Mouse (Mus musculus): ENCODE results near the gene BC005537. TPM values are rescaled to one million over a fixed set of nuclear protein-coding genes. Genes with fewer than 3 reads are reported as not detected.
A peak's percentile ranks its signal among the peaks of the same experiment; 100 is the strongest.

Gene BC005537
- polyA plus RNA-seq, 1 experiment from 2014 or later: 10.6 TPM

DNA sequence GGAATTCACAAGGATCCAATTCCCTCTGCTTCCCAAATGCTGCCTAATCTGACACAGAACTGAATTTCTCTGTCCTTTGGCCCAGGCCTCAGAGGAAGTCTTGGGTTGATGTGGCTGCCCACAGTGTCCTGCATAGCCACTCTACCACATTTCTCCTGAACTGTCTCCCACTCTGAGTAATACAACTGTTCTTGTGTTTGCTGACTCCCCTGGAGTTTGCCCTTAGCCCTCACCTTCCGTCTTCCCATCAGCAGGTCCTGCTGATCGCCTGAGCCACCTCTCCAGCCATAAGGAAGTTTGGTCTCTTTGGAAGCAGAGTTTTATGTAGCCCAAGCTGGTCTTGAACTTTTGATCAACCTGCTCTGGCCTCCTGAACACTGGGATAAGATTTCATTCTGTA lies 50.5 kb downstream of the BC005537 start:
- no peak overlapping the region for H3K9ac ChIP-seq (replicated peaks)
- no peak for TF ChIP-seq EP300 (IDR thresholded peaks at IDR 0.05; ENCODE audit: low read depth)
- no peak for TF ChIP-seq CTCF (IDR thresholded peaks at IDR 0.05; ENCODE audit: low read depth)
- no peaks in the 10 kb centered on the region for H3K36me3 ChIP-seq (replicated peaks; ENCODE audit: insufficient read depth, low read length)
- no peak overlapping the region for H3K4me3 ChIP-seq (ENCODE audit: low read depth, low read length)
- WGBS (ENCODE audit: insufficient replicate concordance): 79% methylated on average over 2 of the region's 2 CpGs
- no peak overlapping the region for H3K27ac ChIP-seq (ENCODE audit: low read depth)
- H3K9me3 ChIP-seq (ENCODE audit: low read length): no peaks in the 10 kb centered on the region
- ATAC-seq (no peak), DNase-seq (no peak)
- no peaks in the 10 kb centered on the region for H3K4me1 ChIP-seq (ENCODE audit: insufficient read depth)
- H3K4me2 ChIP-seq (ENCODE audit: low read depth, low read length): no peak overlapping the region
- no peaks in the 10 kb centered on the region for H3K27me3 ChIP-seq (ENCODE audit: insufficient read depth, low read length)

DNA sequence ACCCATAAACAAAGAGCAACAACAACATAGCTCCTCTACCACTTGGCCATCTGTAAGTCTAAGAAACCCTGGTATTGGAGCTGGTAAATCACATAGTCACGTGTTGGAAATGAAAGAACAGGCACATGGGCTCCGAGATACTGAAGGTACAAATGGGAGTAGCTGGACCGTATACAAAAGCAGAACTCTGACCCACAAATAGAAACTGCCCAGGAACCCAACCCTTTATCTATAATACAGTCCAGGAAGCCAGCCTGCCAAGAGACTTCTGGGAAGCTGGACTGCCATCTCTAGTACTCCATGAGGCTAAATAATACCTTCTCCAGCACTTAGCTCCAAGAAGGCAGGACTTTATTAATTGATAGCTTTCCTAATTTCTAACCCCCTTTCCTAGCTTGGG lies 51.1 kb downstream of the BC005537 start:
- H3K4me1 ChIP-seq (ENCODE audit: insufficient read depth): no peaks in the 10 kb centered on the region
- no peaks in the 10 kb centered on the region for H3K36me3 ChIP-seq (replicated peaks; ENCODE audit: insufficient read depth, low read length)
- TF ChIP-seq CTCF (IDR thresholded peaks at IDR 0.05; ENCODE audit: low read depth) (no peak), EP300 (IDR thresholded peaks at IDR 0.05; ENCODE audit: low read depth) (no peak)
- H3K27me3 ChIP-seq (ENCODE audit: insufficient read depth, low read length): no peaks in the 10 kb centered on the region
- WGBS (ENCODE audit: insufficient replicate concordance): 39% methylated on average over 3 of the region's 3 CpGs
- DNase-seq: no peak
- no peak overlapping the region for H3K4me2 ChIP-seq (ENCODE audit: low read depth, low read length)
- ATAC-seq: no peak
- no peak overlapping the region for H3K4me3 ChIP-seq (ENCODE audit: low read depth, low read length)
- H3K9me3 ChIP-seq (ENCODE audit: low read length): no peaks in the 10 kb centered on the region
- no peak overlapping the region for H3K9ac ChIP-seq (replicated peaks)
- no peak overlapping the region for H3K27ac ChIP-seq (ENCODE audit: low read depth)

DNA sequence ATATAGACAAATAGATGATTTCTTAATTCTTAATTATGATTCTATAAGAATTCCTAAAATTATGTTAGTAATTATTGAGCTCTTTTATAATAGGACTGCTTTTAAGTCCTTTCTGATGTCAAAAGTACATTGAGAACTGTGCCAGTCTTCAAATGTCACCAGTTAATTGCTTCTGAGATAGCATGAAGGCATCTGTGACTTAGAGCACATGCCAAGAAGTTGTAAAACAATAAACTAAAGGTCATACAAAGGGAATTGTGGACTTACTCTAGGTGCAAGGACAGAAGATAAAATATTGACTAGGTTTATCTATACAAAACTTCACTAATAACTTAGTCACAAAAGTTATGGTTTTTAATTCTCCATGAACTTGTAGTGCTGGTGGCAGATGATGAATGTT lies 57.7 kb downstream of the BC005537 start:
- TF ChIP-seq CTCF (IDR thresholded peaks at IDR 0.05; ENCODE audit: low read depth) (no peak), EP300 (IDR thresholded peaks at IDR 0.05; ENCODE audit: low read depth) (no peak)
- H3K9ac ChIP-seq (replicated peaks): no peak overlapping the region
- H3K4me3 ChIP-seq (ENCODE audit: low read depth, low read length): no peak overlapping the region
- DNase-seq (no peak), ATAC-seq (no peak)
- H3K4me1 ChIP-seq (ENCODE audit: insufficient read depth): no peaks in the 10 kb centered on the region
- no peaks in the 10 kb centered on the region for H3K9me3 ChIP-seq (ENCODE audit: low read length)
- no peak overlapping the region for H3K27ac ChIP-seq (ENCODE audit: low read depth)
- no peaks in the 10 kb centered on the region for H3K36me3 ChIP-seq (replicated peaks; ENCODE audit: insufficient read depth, low read length)
- no peak overlapping the region for H3K4me2 ChIP-seq (ENCODE audit: low read depth, low read length)
- no peaks in the 10 kb centered on the region for H3K27me3 ChIP-seq (ENCODE audit: insufficient read depth, low read length)

DNA sequence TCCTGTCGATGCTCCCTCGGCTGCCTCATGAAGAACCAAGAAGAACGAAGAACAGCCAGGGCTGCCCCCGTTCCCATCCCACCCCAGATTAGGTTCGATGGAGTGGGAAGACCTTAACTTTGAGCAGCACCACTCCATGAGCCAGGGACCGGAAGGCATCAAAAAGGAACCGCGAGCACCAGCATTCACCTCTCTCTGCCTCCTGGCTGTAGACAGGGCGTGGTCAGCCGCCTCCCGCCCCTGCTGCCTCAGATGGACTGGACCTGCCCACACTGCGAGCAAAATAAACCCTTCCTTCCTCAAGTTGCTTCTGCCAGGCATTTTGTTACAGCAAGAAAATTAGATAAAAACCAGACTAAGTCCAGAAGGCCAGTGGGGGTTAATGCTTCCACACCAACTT lies 59.6 kb downstream of the BC005537 start:
- no peaks in the 10 kb centered on the region for H3K9me3 ChIP-seq (ENCODE audit: low read length)
- no peak overlapping the region for H3K27ac ChIP-seq (ENCODE audit: low read depth)
- no peak for TF ChIP-seq CTCF (IDR thresholded peaks at IDR 0.05; ENCODE audit: low read depth)
- no peak for TF ChIP-seq EP300 (IDR thresholded peaks at IDR 0.05; ENCODE audit: low read depth)
- H3K4me3 ChIP-seq (ENCODE audit: low read depth, low read length): no peak overlapping the region
- no peak overlapping the region for H3K4me2 ChIP-seq (ENCODE audit: low read depth, low read length)
- no peaks in the 10 kb centered on the region for H3K27me3 ChIP-seq (ENCODE audit: insufficient read depth, low read length)
- H3K4me1 ChIP-seq (ENCODE audit: insufficient read depth): peaks cover 4% of the 10 kb centered on the region
- no peak overlapping the region for H3K9ac ChIP-seq (replicated peaks)
- 57% methylated on average over 12 of the region's 12 CpGs for WGBS (ENCODE audit: insufficient replicate concordance)
- no peaks in the 10 kb centered on the region for H3K36me3 ChIP-seq (replicated peaks; ENCODE audit: insufficient read depth, low read length)
- DNase-seq (no peak), ATAC-seq (no peak)

DNA sequence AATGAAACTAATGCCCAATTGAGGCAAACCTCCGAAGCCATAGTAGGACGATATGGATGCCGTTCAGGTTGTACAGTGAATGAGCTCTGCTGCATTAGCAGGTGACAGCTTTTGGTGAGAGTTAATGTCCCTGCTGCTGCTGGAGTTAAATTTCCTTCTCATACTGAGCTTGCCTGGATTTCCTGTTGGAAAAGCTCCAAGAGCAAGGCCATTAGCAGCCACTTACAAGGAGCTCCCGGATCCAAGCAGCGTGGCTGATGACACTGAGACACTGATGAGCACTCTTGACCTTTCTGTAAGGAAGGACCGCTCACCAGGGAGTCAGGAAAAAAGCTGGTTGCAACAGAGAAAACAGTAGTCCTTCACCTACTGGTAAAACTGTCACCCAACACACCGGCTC lies 60.6 kb downstream of the BC005537 start:
- ATAC-seq (no peak), DNase-seq (no peak)
- H3K27me3 ChIP-seq (ENCODE audit: insufficient read depth, low read length): no peaks in the 10 kb centered on the region
- H3K27ac ChIP-seq (ENCODE audit: low read depth): no peak overlapping the region
- H3K4me1 ChIP-seq (ENCODE audit: insufficient read depth): peaks cover 9% of the 10 kb centered on the region
- WGBS (ENCODE audit: insufficient replicate concordance): 73% methylated on average over 7 of the region's 7 CpGs
- no peak overlapping the region for H3K4me2 ChIP-seq (ENCODE audit: low read depth, low read length)
- no peak for TF ChIP-seq CTCF (IDR thresholded peaks at IDR 0.05; ENCODE audit: low read depth)
- no peak for TF ChIP-seq EP300 (IDR thresholded peaks at IDR 0.05; ENCODE audit: low read depth)
- H3K9me3 ChIP-seq (ENCODE audit: low read length): no peaks in the 10 kb centered on the region
- H3K9ac ChIP-seq (replicated peaks): no peak overlapping the region
- H3K4me3 ChIP-seq (ENCODE audit: low read depth, low read length): no peak overlapping the region
- no peaks in the 10 kb centered on the region for H3K36me3 ChIP-seq (replicated peaks; ENCODE audit: insufficient read depth, low read length)

DNA sequence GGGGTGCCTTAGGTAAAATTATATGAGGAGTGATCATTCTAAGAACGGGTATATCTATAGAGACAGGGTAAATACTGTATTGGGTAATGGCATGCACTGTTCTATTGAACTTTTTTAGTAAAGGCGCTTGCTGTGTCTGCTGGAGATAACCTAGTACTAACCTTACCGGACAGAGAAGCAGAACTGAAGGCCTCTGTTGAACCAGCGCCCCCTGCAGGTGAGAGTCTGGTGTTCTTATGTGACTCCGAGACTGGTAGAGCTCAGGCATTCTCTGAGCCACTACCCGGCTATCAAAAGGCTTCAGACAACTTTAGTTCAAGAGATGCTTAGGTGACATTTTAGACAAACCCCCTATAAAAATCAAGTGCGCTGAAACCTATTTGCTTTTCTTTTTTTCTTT lies 61.1 kb downstream of the BC005537 start:
- TF ChIP-seq EP300 (IDR thresholded peaks at IDR 0.05; ENCODE audit: low read depth) (no peak), CTCF (IDR thresholded peaks at IDR 0.05; ENCODE audit: low read depth) (peak; percentile 69)
- peaks cover 9% of the 10 kb centered on the region for H3K4me1 ChIP-seq (ENCODE audit: insufficient read depth)
- H3K4me3 ChIP-seq (ENCODE audit: low read depth, low read length): no peak overlapping the region
- DNase-seq: peak; percentile 80
- peak; percentile 40; the same call in 1 of the 2 replicates for ATAC-seq
- no peak overlapping the region for H3K27ac ChIP-seq (ENCODE audit: low read depth)
- H3K9me3 ChIP-seq (ENCODE audit: low read length): no peaks in the 10 kb centered on the region
- no peak overlapping the region for H3K9ac ChIP-seq (replicated peaks)
- H3K27me3 ChIP-seq (ENCODE audit: insufficient read depth, low read length): no peaks in the 10 kb centered on the region
- no peak overlapping the region for H3K4me2 ChIP-seq (ENCODE audit: low read depth, low read length)
- no peaks in the 10 kb centered on the region for H3K36me3 ChIP-seq (replicated peaks; ENCODE audit: insufficient read depth, low read length)
- WGBS (ENCODE audit: insufficient replicate concordance): 43% methylated on average over 7 of the region's 7 CpGs

Other genes starting within 250 kb of the BC005537 start
- gene Ripor2, start 219.5 kb upstream of the BC005537 start, polyA plus RNA-seq (2015; fragmentation: Nextera tagmentation; extraction: Ambion mirVana): 3.7 and 3.8 TPM in 2 replicates
- not detected in 2 replicates for gene Armh2, start 60.4 kb upstream of the BC005537 start, polyA plus RNA-seq (2015; fragmentation: Nextera tagmentation; extraction: Ambion mirVana)
- gene Gmnn, start 39.7 kb upstream of the BC005537 start, polyA plus RNA-seq (2015; fragmentation: Nextera tagmentation; extraction: Ambion mirVana): 69.1 and 71.9 TPM in 2 replicates
- gene Acot13, start 29.9 kb downstream of the BC005537 start, polyA plus RNA-seq (2015; fragmentation: Nextera tagmentation; extraction: Ambion mirVana): 101 and 102 TPM in 2 replicates
- 18.3 and 18.4 TPM in 2 replicates for gene Tdp2, start 30.0 kb downstream of the BC005537 start, polyA plus RNA-seq (2015; fragmentation: Nextera tagmentation; extraction: Ambion mirVana)
- gene D130043K22Rik, start 43.5 kb downstream of the BC005537 start, polyA plus RNA-seq (2015; fragmentation: Nextera tagmentation; extraction: Ambion mirVana): 0.31 and 0.48 TPM in 2 replicates
- 3.8 and 3.9 TPM in 2 replicates for gene Aldh5a1, start 136.0 kb downstream of the BC005537 start, polyA plus RNA-seq (2015; fragmentation: Nextera tagmentation; extraction: Ambion mirVana)
- 52.2 and 59.7 TPM in 2 replicates for gene Gpld1, start 141.5 kb downstream of the BC005537 start, polyA plus RNA-seq (2015; fragmentation: Nextera tagmentation; extraction: Ambion mirVana)
- 5.1 and 6.3 TPM in 2 replicates for gene Mrs2, start 218.7 kb downstream of the BC005537 start, polyA plus RNA-seq (2015; fragmentation: Nextera tagmentation; extraction: Ambion mirVana)